Mouse (Mus musculus) right cerebral cortex, postnatal 4 days (tissue): Measurements from ENCODE around the gene Kiss1.

Experiments
- DNase-seq: peaks from one replicate; pipeline ENCODE4 v3.0.0-alpha.2; 2022

Gene Kiss1

GRCm38 (mm10) chr1:133321267-133321925 lies at the start of gene Kiss1:
TSS of gene Kiss1 (plus strand) at chr1:133321875.
- no peak for DNase-seq

DNA sequence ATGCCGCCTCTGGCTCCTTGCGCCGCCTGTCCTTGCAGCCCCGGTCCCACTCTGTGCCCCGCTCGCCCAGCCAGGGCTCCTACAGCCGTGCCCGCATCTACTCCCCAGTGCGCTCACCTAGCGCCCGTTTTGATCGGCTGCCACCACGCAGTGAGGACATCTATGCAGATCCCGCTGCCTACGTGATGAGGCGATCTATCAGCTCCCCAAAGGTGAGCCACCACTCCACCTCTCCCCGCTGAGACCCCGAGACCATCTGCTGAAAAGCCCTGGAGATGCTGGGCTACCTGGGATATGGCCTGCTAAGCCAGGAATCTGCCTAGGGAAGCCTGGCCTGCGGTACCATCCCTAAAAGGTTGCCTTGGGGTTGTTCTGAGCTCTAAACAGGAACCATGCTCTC lies 47.5 kb upstream of the Kiss1 start:
- no peak for DNase-seq

DNA sequence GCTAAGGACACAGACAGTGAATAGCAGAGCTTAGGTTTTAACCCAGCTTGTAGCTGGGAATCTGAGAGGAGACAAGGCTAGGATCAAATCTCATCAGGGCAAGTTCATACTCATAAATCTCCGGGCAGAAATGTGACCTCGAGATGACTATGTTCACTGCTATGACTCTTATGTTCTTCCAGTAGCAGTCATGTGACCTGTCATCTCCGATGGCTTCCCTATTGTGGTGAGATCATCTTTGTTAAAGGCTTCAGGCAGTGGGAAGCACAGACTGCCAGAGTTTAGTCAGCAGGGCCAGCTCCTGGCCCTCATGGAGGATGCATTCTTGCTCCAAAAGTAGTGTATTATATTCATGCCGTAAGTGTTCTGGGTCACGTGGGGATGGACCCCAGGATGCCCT lies 44.7 kb upstream of the Kiss1 start:
- DNase-seq, result no peak

DNA sequence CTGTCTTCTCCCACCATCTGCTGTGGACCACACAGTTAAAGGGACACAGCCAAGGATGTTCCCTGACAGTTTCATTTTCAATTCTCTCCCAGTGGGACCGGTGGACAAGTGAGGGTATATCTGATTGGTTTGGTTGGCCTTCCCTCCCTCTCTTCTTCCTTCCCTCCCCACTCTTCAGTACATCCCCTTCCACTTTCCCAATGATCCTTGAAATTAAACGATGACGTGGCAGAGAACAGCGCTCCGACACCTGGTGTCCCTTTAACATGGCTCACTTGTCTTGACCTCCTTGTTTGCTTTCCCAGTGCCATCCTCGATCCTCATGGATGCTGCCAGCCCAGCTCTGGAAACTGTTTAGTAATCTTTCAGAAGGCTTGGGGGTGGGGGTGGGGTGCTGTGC lies 43.1 kb upstream of the Kiss1 start:
- no peak for DNase-seq

DNA sequence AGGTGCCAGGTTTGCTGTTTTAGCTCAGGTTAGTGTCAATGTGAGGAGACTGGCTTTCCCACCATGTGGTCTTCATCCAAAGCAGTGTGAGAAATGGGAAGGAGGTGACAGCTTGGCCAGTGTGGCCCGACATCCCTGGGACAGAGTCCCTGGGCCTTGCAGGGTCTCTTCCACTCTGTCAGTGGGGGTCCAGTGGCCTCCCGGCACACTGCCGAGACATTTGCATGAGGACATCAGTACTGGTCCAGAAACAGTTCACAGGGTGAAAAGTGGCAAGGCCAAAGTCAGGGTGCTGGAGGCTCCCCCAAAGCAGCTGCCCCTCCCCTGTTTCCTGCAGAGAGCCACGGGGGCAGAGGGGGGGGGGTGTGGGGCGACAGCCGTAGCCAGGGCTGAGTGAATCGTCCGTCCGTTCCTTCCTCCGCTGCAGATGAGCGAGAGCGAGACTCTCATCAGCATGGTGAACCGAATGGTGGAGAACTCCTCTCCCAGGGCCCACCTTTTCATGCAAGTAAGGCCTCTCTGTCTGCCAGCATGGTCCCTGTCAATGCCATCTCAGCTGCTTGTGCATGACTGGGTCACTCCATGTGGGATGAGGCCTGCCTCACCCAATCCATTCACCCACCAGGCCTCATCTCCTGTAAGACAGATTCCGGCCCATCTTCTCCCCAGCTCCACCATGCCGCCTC lies 42.6 kb upstream of the Kiss1 start:
- DNase-seq, result no peak

DNA sequence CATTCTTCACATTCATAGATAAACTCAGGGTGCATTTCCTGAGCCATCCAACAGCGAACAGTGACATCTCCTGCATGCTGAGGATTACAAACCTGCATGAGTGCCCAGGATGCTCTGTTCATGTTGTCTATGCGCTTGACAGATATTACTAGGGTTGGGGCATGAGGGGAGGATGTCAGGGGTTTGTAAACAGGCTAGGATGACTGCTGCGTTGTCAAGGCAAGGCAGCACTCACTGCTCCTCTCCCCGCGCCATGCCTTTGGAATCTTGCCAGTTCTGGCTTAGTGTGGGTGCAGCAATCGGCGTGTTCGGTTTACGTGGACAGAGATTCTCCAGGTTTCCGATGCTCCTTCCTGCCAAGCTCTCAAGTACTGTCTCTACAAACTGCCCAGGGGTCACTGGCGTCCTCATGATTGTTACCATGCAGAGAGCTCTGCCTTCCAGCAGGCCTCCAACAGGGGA lies 42.0 kb upstream of the Kiss1 start:
- DNase-seq, result no peak

DNA sequence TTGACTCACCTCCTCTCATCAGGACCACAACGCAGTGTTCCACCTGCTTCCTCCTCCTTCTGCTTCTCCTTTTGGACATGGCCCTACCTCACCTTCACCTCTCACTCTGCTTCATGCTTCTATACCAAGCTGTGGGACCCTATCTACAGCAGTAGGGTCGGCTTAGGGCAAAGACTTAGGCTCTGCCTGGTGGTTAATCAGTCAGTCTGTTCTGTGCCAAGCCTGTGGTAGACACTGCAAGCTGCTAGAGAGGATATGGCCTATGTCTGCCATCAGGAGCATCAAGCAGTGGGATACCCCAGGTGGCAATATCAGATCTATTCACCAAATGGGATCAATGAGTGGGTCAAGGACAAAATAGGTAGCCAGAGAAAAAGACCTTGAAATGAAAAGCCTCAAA lies 41.1 kb upstream of the Kiss1 start:
- no peak for DNase-seq

DNA sequence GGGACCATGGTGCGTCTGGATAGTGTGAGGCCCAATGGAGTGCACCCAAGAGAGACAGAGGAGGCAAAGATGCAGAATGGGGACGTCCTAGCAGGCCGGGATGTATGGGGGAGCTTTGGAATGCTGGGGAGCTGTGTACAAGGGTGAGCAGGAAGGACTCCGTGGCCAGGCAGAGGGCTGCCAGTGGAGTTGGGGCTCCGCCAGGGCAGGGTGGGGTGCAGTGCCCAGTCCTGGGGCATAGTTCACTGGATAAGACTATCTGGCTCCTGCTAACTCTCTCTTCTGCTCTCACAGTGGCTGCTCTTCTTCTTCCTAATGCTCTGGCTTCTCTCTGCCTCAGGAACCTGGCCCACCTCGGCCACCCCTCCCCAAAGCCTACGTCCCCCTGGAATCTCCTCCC lies 35.8 kb upstream of the Kiss1 start:
- no peak for DNase-seq

GRCm38 (mm10) chr1:133287051-133287450 lies 34.6 kb upstream of the Kiss1 start:
- no peak for DNase-seq

GRCm38 (mm10) chr1:133287880-133288279 lies 33.8 kb upstream of the Kiss1 start:
- DNase-seq, result no peak

DNA sequence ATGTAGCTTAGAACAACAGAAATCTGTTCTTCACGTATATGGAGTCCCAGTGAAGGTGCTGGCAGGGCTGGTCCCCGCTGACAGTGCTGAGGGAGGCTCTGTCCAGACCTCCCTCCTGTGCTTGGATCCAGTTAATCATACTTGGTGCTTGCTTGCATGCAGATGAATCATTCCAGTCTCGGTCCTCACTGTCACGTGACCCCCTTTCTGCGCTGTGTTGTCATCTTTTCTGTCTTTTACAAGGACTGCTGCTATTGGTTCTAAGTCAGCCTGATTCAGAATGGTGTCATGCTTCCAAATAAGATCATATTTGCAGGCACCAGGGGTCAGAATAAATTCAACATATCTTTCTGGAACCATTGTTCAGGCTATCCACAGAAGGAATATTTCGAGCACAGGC lies 29.8 kb upstream of the Kiss1 start:
- no peak for DNase-seq

DNA sequence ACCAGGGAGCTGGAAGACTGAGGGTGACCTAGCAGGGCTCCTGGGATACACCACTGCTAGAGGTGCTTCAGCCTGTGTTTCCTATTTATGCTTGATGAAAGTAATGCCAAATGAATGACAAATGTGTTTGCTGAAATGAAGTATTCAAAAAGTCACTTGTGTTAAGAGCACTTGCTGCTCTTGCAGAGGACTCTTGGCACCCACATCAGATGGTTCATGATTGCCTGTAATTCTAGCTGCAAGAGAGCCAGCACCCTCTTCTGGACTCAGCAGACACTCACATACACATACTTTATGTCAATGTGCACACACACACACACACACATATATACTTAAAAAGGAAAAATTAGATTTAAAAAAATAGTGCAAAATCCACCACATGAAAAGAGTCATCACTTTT lies 29.1 kb upstream of the Kiss1 start:
- no peak for DNase-seq

DNA sequence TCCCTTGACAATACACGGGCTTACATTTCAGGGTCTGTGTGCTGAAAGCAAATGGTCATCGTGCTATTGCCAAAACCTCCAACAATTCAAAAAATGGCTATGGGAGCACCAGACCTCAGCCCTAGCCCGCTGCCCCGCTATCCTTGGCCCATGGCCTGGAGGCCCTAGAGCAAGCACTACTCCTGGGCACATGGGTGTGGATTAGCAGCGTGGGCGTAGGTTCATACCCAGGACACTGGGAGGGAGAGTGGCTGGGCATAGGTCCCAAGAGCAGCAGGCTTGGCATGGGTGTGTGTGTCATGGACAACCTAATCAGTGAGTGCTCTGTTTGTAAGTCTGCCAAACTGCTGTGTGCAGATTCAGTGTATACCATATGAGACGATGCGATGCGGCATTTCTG lies 25.3 kb upstream of the Kiss1 start:
- no peak for DNase-seq

GRCm38 (mm10) chr1:133298816-133299215 lies 22.9 kb upstream of the Kiss1 start:
- no peak for DNase-seq

DNA sequence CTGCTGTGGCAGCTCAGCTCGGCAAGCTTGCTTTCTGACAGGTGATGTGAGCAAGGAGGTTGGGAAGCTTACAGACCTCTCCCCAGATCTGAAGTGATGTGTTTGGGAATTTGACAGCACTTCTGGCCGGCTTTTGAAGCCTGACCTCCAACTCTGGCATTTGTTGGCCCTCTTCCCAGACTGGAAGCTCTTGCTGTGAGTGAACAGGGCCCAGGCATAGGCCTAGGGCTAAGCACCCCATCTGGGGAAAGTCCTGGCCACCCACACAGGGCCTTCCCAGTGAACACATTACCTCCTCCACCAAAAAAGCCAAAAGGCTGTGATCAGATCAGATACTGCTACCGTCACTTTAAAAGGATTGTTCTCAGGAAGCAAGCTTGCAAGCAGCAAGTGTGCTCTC lies 19.1 kb upstream of the Kiss1 start:
- DNase-seq, result no peak

- peak; percentile 79 for DNase-seq
Observed at GRCm38 (mm10) chr1:133306842-133307241, 14.8 kb upstream of the Kiss1 start.

DNA sequence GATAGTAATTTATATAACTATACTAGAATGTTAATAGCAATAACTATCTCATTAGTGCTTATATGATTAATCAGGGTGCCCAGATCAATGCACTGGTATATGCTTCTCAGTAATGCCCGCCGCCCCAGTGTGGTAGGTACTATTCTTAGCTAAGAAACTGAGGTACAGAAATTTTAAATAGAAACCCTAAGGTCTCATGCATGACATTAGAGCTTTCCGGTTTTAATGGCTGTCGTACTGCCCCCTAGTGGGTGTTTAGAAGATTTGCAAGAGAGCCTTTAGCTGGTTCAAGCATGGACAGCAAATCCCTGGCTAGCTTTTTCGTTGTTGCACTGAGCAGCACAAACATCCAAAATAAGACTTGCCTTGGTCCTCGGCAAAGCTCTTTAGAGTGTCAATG lies 14.4 kb upstream of the Kiss1 start:
- no peak for DNase-seq

GRCm38 (mm10) chr1:133309652-133310267 lies 11.9 kb upstream of the Kiss1 start, which contains the start of gene Golt1a:
TSS of gene Golt1a (plus strand) at chr1:133309800.
- DNase-seq, result no peak

DNA sequence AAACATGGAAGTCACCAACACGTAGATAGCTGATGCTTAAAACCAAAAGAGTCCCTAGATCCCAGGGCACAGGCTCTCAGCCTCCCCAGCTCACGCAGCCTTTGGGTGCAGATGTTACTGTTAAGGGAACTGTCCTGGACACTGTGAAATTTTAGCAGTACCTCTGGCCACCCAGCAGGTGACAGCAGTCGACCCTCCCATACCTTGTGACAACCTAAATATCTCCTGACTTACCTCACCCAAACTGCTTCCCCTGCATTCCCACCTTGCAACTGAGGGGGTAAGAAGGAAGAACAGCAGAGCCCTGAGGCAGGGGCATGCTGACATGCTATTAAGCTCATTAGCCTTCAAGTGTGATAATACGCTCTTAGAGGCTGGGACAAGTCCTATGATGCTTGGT lies 10.4 kb upstream of the Kiss1 start:
- DNase-seq, result no peak

DNA sequence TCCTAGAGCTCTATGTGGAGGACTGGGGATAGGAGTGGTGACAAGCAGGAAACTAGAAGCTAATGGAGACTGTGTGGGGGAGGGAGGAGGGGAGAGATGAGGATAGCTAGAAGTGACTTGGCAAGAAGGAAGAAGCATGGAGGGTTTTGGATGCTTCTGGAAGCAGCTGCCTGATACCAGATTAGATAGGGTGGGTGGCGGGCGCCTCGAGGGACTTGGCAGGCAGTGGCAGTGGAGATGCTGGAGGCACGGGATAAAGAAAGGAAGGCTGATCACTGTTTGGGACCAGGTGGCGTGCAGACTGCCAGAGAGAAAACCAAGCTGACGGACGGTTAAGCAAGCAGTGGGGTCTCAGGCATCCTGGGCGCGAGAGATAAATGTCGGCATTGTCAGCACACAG lies 9.7 kb upstream of the Kiss1 start:
- DNase-seq, result peak; percentile 61

DNA sequence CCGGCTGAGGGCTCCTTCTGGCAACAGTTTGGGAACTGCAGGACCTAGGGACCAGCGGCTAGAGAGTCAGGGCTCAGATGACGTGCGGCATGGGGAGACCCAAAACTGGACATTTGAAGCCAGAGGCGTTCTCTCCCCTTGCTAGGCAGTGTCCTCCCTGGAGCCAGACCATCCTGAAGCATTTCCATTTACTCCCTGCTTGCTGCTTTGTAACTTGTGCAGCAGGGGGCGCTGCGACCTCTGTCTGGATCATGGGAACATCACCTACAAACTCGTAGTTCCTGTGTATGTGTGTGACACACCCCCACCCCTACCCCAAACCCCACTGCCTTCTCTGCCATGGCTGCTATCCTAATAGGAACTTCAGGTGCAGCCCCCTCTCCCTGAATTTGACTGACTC lies 7.3 kb upstream of the Kiss1 start:
- DNase-seq, result peak; percentile 76

- DNase-seq, result no peak
Observed at GRCm38 (mm10) chr1:133315775-133316174, 5.9 kb upstream of the Kiss1 start.

DNA sequence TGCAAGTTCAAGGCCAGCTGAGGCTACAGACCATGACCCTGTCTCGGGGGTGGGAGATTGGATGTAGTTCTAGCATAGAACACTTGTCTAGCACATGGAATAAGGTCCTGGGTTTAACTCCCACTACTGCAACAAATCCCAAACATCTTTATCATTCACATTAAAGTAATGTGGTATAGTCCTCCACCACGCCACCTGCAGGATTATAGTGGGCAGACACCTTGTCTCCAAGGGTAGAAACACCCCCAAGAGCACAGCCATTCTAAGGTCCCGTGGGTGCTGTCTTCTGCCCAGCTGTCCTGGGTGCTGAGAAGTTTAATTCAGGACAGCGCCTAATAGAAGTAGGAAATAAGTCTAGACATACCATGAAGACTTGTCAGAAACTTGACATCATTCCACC lies 5.1 kb upstream of the Kiss1 start:
- DNase-seq, result no peak

GRCm38 (mm10) chr1:133317149-133317548 lies 4.5 kb upstream of the Kiss1 start:
- DNase-seq, result no peak
